Mouse (Mus musculus) embryonic facial prominence, embryonic 14.5 days (tissue): ENCODE measurements at regions not wholly inside any gene's neighbourhood (a gene's known extent, or its start where the extent isn't known, plus 50 kb on each side); places are given as distances from the start of the nearest gene placed in this dataset.
A peak's percentile ranks its signal among the peaks of the same experiment; 100 is the strongest.

ENCODE experiments used
- ATAC-seq: fragments of 200-750 bp; cut with Nextera tagmentation; 2 replicates; pipeline ENCODE4 v1.8.0; 2017; ENCODE audit warnings: low read depth, moderate number of reproducible peaks, moderate TSS enrichment
- DNase-seq: peaks from one replicate; pipeline ENCODE4 v3.0.0-alpha.2; 2015; ENCODE audit warnings: low spot score
- H3K27ac ChIP-seq: fragments of 300-500 bp; sonication (generic); replicated peaks from 2 replicates; pipeline ENCODE4 v1.5.1; 2014; ENCODE audit warnings: low read depth, mild to moderate bottlenecking, low read length, moderate library complexity
- H3K27me3 ChIP-seq: fragments of 300-500 bp; sonication (generic); replicated peaks from 2 replicates; pipeline ENCODE4 v1.6.1; 2014; ENCODE audit warnings: low read length; ENCODE audit not compliant: control insufficient read depth, insufficient read depth
- H3K36me3 ChIP-seq: fragments of 300-500 bp; sonication (generic); 2 replicates; pipeline ENCODE4 v1.6.1; 2014; ENCODE audit warnings: low read length, mixed read lengths; ENCODE audit not compliant: control insufficient read depth, insufficient read depth
- H3K4me1 ChIP-seq: fragments of 300-500 bp; sonication (generic); 2 replicates; pipeline ENCODE4 v1.6.1; 2014; ENCODE audit warnings: antibody characterized with exemption, low read length; ENCODE audit not compliant: control insufficient read depth, insufficient read depth
- H3K4me2 ChIP-seq: fragments of 300-500 bp; sonication (generic); 2 replicates; pipeline ENCODE4 v1.6.1; 2014; ENCODE audit warnings: low read depth, mild to moderate bottlenecking, low read length, moderate library complexity, mixed read lengths
- H3K4me3 ChIP-seq: fragments of 300-500 bp; sonication (generic); 2 replicates; pipeline ENCODE4 v1.5.1; 2014; ENCODE audit warnings: low read depth, mild to moderate bottlenecking, low read length
- H3K9ac ChIP-seq: fragments of 300-500 bp; sonication (generic); 2 replicates; pipeline ENCODE4 v1.6.1; 2014; ENCODE audit warnings: low read depth, mild to moderate bottlenecking, low read length, moderate library complexity, mixed read lengths
- H3K9me3 ChIP-seq: fragments of 300-500 bp; sonication (generic); 2 replicates; pipeline ENCODE4 v1.6.1; 2016; ENCODE audit warnings: low read length; ENCODE audit not compliant: control insufficient read depth
- WGBS: fragments of 180-500 bp; shearing (Covaris S2); extraction: QIAGEN DNeasy Blood & Tissue Kit; methylation state at CpG from one replicate; pipeline ENCODE4 v1.1.7; 2014; 5-methylcytosine and 5-hydroxymethylcytosine counted together

DNA sequence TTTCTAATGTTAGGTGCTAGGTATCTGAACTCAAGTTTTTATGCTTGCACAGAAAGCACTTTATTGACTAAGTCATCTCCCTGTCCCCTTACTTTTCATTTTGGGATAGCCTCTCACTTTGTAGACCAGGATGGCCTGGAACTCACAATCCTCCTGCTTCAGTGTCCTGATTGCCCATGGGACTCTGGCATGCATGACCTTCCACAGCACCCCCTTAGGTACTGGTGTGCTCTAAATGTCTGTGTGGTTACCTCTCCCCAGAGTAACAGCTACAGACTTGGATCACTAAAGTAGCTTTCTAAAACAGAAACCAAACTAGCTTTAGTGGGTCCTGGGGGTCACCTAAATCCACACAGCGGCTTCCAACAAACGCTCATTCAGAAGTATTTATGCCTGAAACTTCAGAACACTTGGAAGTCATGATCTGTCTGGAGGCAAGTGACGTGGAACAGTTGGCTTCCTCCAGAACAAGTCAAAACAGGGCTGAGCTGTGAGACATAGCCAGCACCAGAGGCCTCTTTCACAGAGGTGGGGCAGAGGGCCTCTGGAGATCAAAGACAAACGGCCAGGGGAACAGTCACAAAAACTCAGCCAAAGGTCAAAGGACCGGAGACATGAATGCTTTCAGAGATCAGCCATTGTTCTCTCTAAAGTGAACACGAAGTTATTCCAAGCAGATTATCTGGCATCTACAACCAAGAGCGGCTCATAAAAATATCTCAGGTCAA, 80.8 kb upstream of the Nebl start:
- 36% methylated on average over 7 of the region's 7 CpGs for WGBS
- H3K4me3 ChIP-seq = no peak overlapping the region
- no peaks in the 10 kb centered on the region for H3K9me3 ChIP-seq
- no peak overlapping the region for H3K9ac ChIP-seq
- DNase-seq = peak; percentile 3
- ATAC-seq = no peak
- no peak overlapping the region for H3K4me2 ChIP-seq
- no peaks in the 10 kb centered on the region for H3K4me1 ChIP-seq
- H3K27me3 ChIP-seq = no peaks in the 10 kb centered on the region
- H3K27ac ChIP-seq = no peak overlapping the region
- no peaks in the 10 kb centered on the region for H3K36me3 ChIP-seq
